8 mouse cellular contexts compared by ENCODE assay signal in genomic region chr1:189006826-189007225, GRCm38 (mm10). TPM values are rescaled to one million over a fixed set of nuclear protein-coding genes. Genes with fewer than 3 reads are reported as not detected.
DNase-seq lines count a peak whose midpoint lies in the region.

No protein-coding gene starts in this region.

- WGBS in hindbrain, embryonic 10.5 days: 5% methylated on average over 7 of the region's 7 CpGs
- 17% methylated on average over 7 of the region's 7 CpGs for WGBS in macrophage (ENCODE audit: missing documents)

- DNase-seq in kidney, postnatal 4 days: peak; percentile 19 to 21
- no peak for DNase-seq in kidney, adult 18-20 months
- DNase-seq in c-Kit-negative CD71-positive TER-119-positive erythroid progenitor cells, embryonic 14.5 days (ENCODE audit: low read depth, low spot score): peak; percentile 6
- DNase-seq in hindbrain, embryonic 10.5 days (ENCODE audit: low spot score): no peak
- DNase-seq in left cerebral cortex, postnatal 14 days (ENCODE audit: low spot score in 2 of 2): no peak
- no peak for DNase-seq in thymus, postnatal 10 days (ENCODE audit: low spot score in 2 of 2)
- DNase-seq in right cerebral cortex, adult 18-20 months: no peak

- H3K27me3 ChIP-seq in hindbrain, embryonic 10.5 days (ENCODE audit: insufficient read depth, poor library complexity, severe bottlenecking): no peaks in the 10 kb centered on the region

- intact Hi-C loops in left cerebral cortex, postnatal 14 days (cut with DNase I): no loop called here

- peaks cover 14% of the 10 kb centered on the region for H3K36me3 ChIP-seq in hindbrain, embryonic 10.5 days
- no peaks in the 10 kb centered on the region for H3K36me3 ChIP-seq in macrophage (ENCODE audit: inconsistent target)

- peak overlapping the region; percentile 82 for H3K4me3 ChIP-seq in hindbrain, embryonic 10.5 days
- H3K4me3 ChIP-seq in macrophage (ENCODE audit: inconsistent target): peak overlapping the region; percentile 60

- peaks cover 54% of the 10 kb centered on the region for H3K79me2 ChIP-seq in macrophage (ENCODE audit: inconsistent target)

- peak overlapping the region; percentile 98 for H3K27ac ChIP-seq in hindbrain, embryonic 10.5 days
- no peak overlapping the region for H3K27ac ChIP-seq in macrophage

- no peaks in the 10 kb centered on the region for H3K9me3 ChIP-seq in hindbrain, embryonic 10.5 days

- H3K4me1 ChIP-seq in hindbrain, embryonic 10.5 days (replicated peaks): peaks cover 32% of the 10 kb centered on the region

RNA-seq across cellular contexts. Expression of gene Kctd3, which starts 0.8 kb away (rescaled TPM):
- 29.1 and 31.6 TPM in 2 replicates for polyA plus RNA-seq in hindbrain, embryonic 10.5 days (2016; fragmentation: Nextera tagmentation; extraction: Ambion mirVana)
- 10 to 100 TPM; 14.8 to 77.1 (median 51.3) TPM for total RNA-seq in macrophage (2018; cell fraction: chromatin; rRNA removed)
- 10 to 100 TPM in 5 of 26 experiments, 1 to 10 TPM in 21; 6.4 to 11.7 (median 8.3) TPM for total RNA-seq in macrophage (2018; cell fraction: cytosol; rRNA removed)
- 10 to 100 TPM; 13.0 to 49.4 (median 25.3) TPM for total RNA-seq in macrophage (2018; cell fraction: nucleus; rRNA removed)
- 6.9 to 8.8 TPM (median 8.8 TPM) in 3 replicates for polyA plus RNA-seq in macrophage (2018)
- total RNA-seq in left cerebral cortex, postnatal 14 days (2021): 100 to 1,000 TPM; 110 to 113 TPM

Comparison
In these comparisons a context has a peak if more than half of its experiments do, and no peak if none do; other contexts are left out.
1. DNase-seq: peak in kidney, postnatal 4 days (2 of 2) and c-Kit-negative CD71-positive TER-119-positive erythroid progenitor cells, embryonic 14.5 days (single experiment); none in kidney, adult 18-20 months (single experiment), hindbrain, embryonic 10.5 days (single experiment), left cerebral cortex, postnatal 14 days (0 of 2), thymus, postnatal 10 days (0 of 2) and right cerebral cortex, adult 18-20 months (single experiment).